Mouse (Mus musculus): ENCODE measurements around the gene Zdhhc7. TPM values are rescaled to one million over a fixed set of nuclear protein-coding genes. Genes with fewer than 3 reads are reported as not detected.

Zdhhc7 gene
- polyA plus RNA-seq, 1 experiment from 2014 or later: 16.3 TPM

GRCm38 (mm10) chr8:120046258-120047020 lies 54.8 kb downstream of the Zdhhc7 start:
- no peak overlapping the region for H3K9ac ChIP-seq
- 60% methylated on average over 14 of the region's 14 CpGs for WGBS (ENCODE audit: insufficient replicate concordance)

GRCm38 (mm10) chr8:120045471-120045870 lies 55.8 kb downstream of the Zdhhc7 start:
- Histone ChIP-seq H3K27me3 (peaks cover 17% of the 10 kb centered on the region), H3K4me3 (replicated peaks) (no peak overlapping the region), H3K9ac (no peak overlapping the region), H3K27ac (no peak overlapping the region), H3K4me1 (replicated peaks) (peaks cover 21% of the 10 kb centered on the region), H3K4me2 (no peak overlapping the region), H3K36me3 (no peaks in the 10 kb centered on the region), H3K9me3 (replicated peaks) (no peaks in the 10 kb centered on the region)
- 47% methylated on average over 5 of the region's 5 CpGs for WGBS (ENCODE audit: insufficient replicate concordance)
- DNase-seq (no peak), ATAC-seq (ENCODE audit: low read depth) (no peak)

More at GRCm38 (mm10) chr8:120046258-120047020, 54.8 kb downstream of the Zdhhc7 start:
- Histone ChIP-seq H3K27ac (no peak overlapping the region), H3K4me1 (replicated peaks) (peaks cover 14% of the 10 kb centered on the region), H3K4me2 (no peak overlapping the region), H3K36me3 (no peaks in the 10 kb centered on the region), H3K9me3 (replicated peaks) (no peaks in the 10 kb centered on the region), H3K27me3 (peaks cover 22% of the 10 kb centered on the region), H3K4me3 (replicated peaks) (no peak overlapping the region)
- ATAC-seq (ENCODE audit: low read depth) (no peak), DNase-seq (no peak)

DNA sequence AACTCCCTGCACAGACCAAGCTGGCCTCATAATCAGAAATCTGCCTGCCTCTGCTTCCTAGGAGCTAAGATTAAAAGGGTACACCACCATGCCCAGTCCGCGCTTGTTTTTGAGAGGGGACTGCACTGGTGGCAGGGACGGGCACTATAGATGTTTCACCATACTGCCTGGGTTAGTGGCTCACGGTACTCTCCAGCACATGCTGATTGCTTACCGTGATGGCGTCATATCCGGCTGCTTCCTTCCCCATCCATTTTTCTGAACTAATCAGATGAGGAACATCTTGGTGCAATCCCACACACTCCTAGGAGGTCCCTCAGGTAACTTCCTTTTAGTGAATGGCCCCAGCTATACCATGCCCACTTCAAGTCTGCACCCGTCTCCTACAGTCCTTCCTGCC lies 56.4 kb downstream of the Zdhhc7 start:
- Histone ChIP-seq H3K4me3 (replicated peaks) (no peak overlapping the region), H3K36me3 (no peaks in the 10 kb centered on the region), H3K9ac (no peak overlapping the region), H3K9me3 (replicated peaks) (no peaks in the 10 kb centered on the region), H3K27ac (no peak overlapping the region), H3K27me3 (peaks cover 11% of the 10 kb centered on the region), H3K4me2 (no peak overlapping the region), H3K4me1 (replicated peaks) (peaks cover 23% of the 10 kb centered on the region)
- DNase-seq (no peak), ATAC-seq (ENCODE audit: low read depth) (no peak)
- 70% methylated on average over 8 of the region's 8 CpGs for WGBS (ENCODE audit: insufficient replicate concordance)

DNA sequence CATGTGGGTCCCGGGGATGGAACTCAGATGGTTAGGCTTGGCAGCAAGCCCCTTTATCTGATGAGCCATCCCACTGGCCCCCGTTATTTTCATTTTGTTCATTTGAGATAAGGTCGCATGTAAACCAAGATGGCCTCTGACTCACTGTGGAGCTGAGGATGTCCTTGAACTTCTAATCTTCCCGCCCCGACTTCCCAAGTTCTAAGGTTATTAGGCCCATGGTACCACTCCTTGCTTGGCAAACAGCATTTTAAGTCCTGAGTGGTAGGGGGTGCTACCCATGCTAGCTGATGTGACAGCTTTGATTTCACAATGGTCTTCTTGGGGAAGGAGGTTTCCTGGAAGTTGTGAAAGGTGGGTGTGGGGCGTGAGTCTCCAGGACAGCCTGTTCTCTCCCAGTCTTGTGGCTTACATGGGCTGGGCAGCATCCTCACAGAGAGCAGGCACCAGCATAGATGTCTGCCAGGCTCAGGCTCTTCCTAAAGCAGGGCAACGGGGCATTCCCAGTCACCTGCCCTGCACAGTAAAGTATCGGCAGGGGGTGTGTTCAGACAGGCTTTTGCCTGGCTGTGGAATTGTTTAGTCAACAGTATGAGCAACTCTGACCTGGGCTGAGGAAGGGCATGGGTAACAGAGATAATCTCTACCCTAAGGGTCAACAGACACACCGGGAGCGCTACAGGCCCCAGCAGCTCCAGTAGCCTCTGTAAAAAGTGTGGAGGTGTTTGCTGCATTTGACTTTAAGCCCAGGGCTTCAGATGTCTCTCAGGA lies 58.6 kb downstream of the Zdhhc7 start:
- Histone ChIP-seq H3K36me3 (no peaks in the 10 kb centered on the region), H3K9ac (no peak overlapping the region), H3K27me3 (no peaks in the 10 kb centered on the region), H3K4me3 (replicated peaks) (no peak overlapping the region), H3K9me3 (replicated peaks) (no peaks in the 10 kb centered on the region), H3K27ac (peak overlapping the region; percentile 23), H3K4me2 (no peak overlapping the region), H3K4me1 (replicated peaks) (peaks cover 23% of the 10 kb centered on the region)
- no peak for DNase-seq
- ATAC-seq (ENCODE audit: low read depth): peak; percentile 59; the same call in 1 of the 2 replicates
- WGBS (ENCODE audit: insufficient replicate concordance): 39% methylated on average over 10 of the region's 10 CpGs

DNA sequence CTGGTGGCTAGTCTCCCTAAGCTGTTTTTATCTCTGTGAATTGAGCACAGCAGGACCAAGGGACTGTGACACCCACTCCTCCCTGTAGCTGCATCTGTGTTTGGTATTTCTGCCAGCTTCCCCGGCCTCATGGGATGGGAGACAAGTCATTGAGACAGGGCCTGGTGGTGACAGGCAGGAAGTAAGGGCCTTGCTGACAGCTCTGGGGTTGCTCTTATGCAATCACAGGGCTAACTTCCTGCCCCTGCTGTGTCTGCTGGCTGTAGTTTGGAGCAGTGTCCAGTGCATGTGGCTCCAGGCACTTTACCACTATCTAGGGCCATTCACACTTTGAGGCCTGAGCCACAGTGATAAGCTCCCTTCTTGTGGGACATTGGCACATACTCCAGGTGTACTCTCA lies 60.4 kb downstream of the Zdhhc7 start:
- Histone ChIP-seq H3K36me3 (no peaks in the 10 kb centered on the region), H3K27ac (no peak overlapping the region), H3K4me1 (replicated peaks) (peaks cover 28% of the 10 kb centered on the region), H3K4me2 (no peak overlapping the region), H3K9me3 (replicated peaks) (no peaks in the 10 kb centered on the region), H3K27me3 (0 out of 2 replicates have a peak, but pooled peaks cover 4% of the 10 kb centered on the region), H3K4me3 (replicated peaks) (no peak overlapping the region), H3K9ac (no peak overlapping the region)
- ATAC-seq (ENCODE audit: low read depth) (peak; percentile 61), DNase-seq (no peak)
- WGBS (ENCODE audit: insufficient replicate concordance): 13% methylated on average over 1 of the region's 1 CpGs

DNA sequence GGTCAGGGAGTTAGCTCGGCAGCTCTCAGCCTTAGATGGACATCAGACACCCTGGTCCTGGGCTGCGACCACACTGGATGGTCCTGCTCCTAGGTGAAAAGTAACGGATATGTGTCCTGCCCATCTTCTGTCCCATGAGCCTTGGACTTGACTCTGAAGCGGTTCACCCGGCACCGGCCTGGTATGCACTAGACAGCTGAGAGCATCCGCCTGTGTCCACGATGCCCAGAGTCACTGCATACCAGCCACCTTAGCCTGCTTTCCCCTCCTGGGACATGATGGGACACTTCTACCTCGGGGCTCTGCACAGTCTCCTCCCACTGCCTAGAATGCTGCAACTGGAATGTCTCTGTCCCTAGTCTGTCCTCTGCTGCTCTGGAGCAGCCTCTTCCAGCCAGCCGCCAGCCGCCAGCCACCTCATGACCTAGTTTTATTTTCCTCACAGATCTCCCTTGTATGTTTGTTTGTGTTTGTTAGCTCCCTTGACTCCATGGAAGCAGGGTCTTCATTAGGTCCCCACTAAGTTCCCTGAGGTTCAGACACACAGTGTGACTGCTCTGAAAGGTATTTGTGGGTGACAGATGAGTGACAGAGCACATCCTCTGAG lies 61.9 kb downstream of the Zdhhc7 start:
- no peaks in the 10 kb centered on the region for H3K36me3 ChIP-seq
- no peak overlapping the region for H3K4me3 ChIP-seq (replicated peaks)
- H3K27me3 ChIP-seq: 0 out of 2 replicates have a peak, but pooled peaks cover 4% of the 10 kb centered on the region
- DNase-seq: no peak
- no peak overlapping the region for H3K27ac ChIP-seq
- no peak overlapping the region for H3K4me2 ChIP-seq
- H3K9ac ChIP-seq: no peak overlapping the region
- H3K4me1 ChIP-seq (replicated peaks): peaks cover 28% of the 10 kb centered on the region
- no peaks in the 10 kb centered on the region for H3K9me3 ChIP-seq (replicated peaks)
- no peak for ATAC-seq (ENCODE audit: low read depth)
- WGBS (ENCODE audit: insufficient replicate concordance): 71% methylated on average over 11 of the region's 11 CpGs

DNA sequence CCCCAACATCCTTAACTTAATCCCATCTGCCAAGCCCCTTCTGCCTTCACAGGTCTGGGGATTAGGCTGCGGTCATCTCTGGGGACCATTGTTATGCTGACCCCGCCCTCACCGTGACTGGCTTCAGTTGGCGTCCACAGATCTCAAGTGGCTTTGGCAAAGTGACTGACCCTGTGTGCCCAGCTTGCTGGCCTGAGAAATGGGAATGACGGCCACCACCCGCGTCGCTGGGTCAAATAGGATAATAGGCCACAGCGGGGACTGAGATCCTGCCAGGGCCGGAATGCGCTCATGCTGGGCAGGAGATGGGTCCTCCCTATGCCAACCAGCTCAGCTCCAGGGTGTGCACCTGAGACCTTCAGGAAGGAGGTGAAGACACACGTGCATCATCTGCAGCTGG lies 62.5 kb downstream of the Zdhhc7 start:
- no peak for ATAC-seq (ENCODE audit: low read depth)
- WGBS (ENCODE audit: insufficient replicate concordance): 81% methylated on average over 12 of the region's 12 CpGs
- DNase-seq: no peak
- 0 out of 2 replicates have a peak, but pooled peaks cover 4% of the 10 kb centered on the region for H3K27me3 ChIP-seq
- H3K4me1 ChIP-seq (replicated peaks): peaks cover 28% of the 10 kb centered on the region
- H3K4me2 ChIP-seq: no peak overlapping the region
- no peaks in the 10 kb centered on the region for H3K9me3 ChIP-seq (replicated peaks)
- no peak overlapping the region for H3K4me3 ChIP-seq (replicated peaks)
- no peak overlapping the region for H3K9ac ChIP-seq
- H3K36me3 ChIP-seq: no peaks in the 10 kb centered on the region
- H3K27ac ChIP-seq: no peak overlapping the region

DNA sequence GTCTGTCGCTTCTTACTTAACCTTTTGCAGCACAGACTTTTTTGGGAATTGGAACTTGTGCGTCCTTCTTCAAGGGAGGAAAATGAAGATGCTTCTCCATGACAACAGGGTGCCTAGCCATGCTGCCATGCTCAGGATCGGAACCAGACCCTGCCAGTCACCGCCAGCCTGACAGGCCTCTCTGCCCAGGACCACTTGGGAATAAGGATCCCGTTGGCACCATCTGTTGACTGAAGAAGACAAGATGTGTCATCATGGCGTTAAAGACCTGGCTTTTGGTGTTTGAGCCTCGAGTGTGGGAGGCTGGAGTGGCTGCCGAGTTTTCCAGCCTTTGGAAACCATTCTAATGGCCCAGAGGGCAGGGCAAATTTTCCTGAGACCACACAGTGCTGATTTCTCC lies 63.7 kb downstream of the Zdhhc7 start:
- DNase-seq (no peak), ATAC-seq (ENCODE audit: low read depth) (no peak)
- H3K36me3 ChIP-seq: no peaks in the 10 kb centered on the region
- H3K4me2 ChIP-seq: no peak overlapping the region
- peaks cover 20% of the 10 kb centered on the region for H3K4me1 ChIP-seq (replicated peaks)
- 0 out of 2 replicates have a peak, but pooled peaks cover 4% of the 10 kb centered on the region for H3K27me3 ChIP-seq
- no peak overlapping the region for H3K4me3 ChIP-seq (replicated peaks)
- WGBS (ENCODE audit: insufficient replicate concordance): 69% methylated on average over 8 of the region's 8 CpGs
- no peak overlapping the region for H3K27ac ChIP-seq
- H3K9ac ChIP-seq: no peak overlapping the region
- H3K9me3 ChIP-seq (replicated peaks): no peaks in the 10 kb centered on the region

DNA sequence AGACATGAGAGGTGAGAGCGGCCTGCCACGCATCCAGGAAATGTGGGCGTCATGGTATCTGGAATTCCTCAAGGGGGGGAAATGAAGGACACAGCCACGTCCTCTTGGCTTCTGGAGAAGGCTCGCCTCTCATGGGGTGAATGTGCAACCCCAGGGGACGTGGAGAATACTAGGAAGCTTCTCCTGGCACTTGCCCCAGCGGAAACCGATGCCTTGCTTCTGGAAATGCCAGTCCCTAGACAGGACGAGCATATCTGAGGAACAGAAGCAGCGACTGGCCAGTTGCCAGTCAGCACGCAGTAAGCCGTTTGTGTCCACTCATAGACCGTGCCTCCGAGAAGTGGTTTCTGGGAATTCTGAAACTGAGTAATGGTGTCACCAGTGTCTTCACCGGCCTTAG lies 64.1 kb downstream of the Zdhhc7 start:
- DNase-seq (no peak), ATAC-seq (ENCODE audit: low read depth) (no peak)
- WGBS (ENCODE audit: insufficient replicate concordance): 71% methylated on average over 15 of the region's 15 CpGs
- Histone ChIP-seq H3K27ac (no peak overlapping the region), H3K9me3 (replicated peaks) (no peaks in the 10 kb centered on the region), H3K4me3 (replicated peaks) (no peak overlapping the region), H3K27me3 (0 out of 2 replicates have a peak, but pooled peaks cover 4% of the 10 kb centered on the region), H3K36me3 (no peaks in the 10 kb centered on the region), H3K4me1 (replicated peaks) (peaks cover 17% of the 10 kb centered on the region), H3K9ac (no peak overlapping the region), H3K4me2 (no peak overlapping the region)

DNA sequence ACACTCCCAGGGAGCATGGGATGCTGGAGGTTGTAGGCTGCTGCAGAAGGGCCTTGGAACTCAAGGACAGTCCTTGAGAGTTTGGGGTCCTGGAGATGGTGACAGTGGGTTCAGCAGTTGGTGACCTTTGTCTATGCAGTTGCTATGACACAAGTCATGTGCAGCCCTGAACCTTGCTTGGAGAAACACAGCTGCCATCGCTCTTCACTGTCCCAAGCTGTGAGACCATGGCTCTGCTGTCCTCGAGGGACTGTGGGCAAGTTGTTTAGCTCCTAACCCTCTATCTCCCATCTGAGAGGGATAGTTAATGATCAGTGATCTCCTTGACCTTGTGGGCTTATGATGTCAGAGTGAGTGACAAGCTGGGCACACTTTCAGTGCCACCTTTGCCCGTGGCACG lies 64.7 kb downstream of the Zdhhc7 start:
- ATAC-seq (ENCODE audit: low read depth) (no peak), DNase-seq (no peak)
- no peak overlapping the region for H3K4me3 ChIP-seq (replicated peaks)
- no peak overlapping the region for H3K9ac ChIP-seq
- no peaks in the 10 kb centered on the region for H3K36me3 ChIP-seq
- 0 out of 2 replicates have a peak, but pooled peaks cover 4% of the 10 kb centered on the region for H3K27me3 ChIP-seq
- peaks cover 14% of the 10 kb centered on the region for H3K4me1 ChIP-seq (replicated peaks)
- 65% methylated on average over 4 of the region's 4 CpGs for WGBS (ENCODE audit: insufficient replicate concordance)
- H3K27ac ChIP-seq: no peak overlapping the region
- H3K9me3 ChIP-seq (replicated peaks): no peaks in the 10 kb centered on the region
- H3K4me2 ChIP-seq: no peak overlapping the region

- Histone ChIP-seq H3K4me2 (no peak overlapping the region), H3K4me3 (replicated peaks) (no peak overlapping the region), H3K27ac (no peak overlapping the region), H3K4me1 (replicated peaks) (peaks cover 10% of the 10 kb centered on the region), H3K9ac (no peak overlapping the region), H3K9me3 (replicated peaks) (no peaks in the 10 kb centered on the region), H3K36me3 (no peaks in the 10 kb centered on the region), H3K27me3 (0 out of 2 replicates have a peak, but pooled peaks cover 4% of the 10 kb centered on the region)
- DNase-seq: no peak
- no peak for ATAC-seq (ENCODE audit: low read depth)
- 31% methylated on average over 9 of the region's 9 CpGs for WGBS (ENCODE audit: insufficient replicate concordance)
These were observed 65.2 kb downstream of the Zdhhc7 start for GRCm38 (mm10) chr8:120036111-120036510.

All from liver, embryonic 13.5 days (tissue).